Mouse (Mus musculus): ENCODE measurements around the gene Olfr351. TPM values are rescaled to one million over a fixed set of nuclear protein-coding genes. Genes with fewer than 3 reads are reported as not detected.

Gene Olfr351
- not detected in 2 replicates for total RNA-seq (2015)
- not detected in 2 replicates for total RNA-seq (2017)

DNA sequence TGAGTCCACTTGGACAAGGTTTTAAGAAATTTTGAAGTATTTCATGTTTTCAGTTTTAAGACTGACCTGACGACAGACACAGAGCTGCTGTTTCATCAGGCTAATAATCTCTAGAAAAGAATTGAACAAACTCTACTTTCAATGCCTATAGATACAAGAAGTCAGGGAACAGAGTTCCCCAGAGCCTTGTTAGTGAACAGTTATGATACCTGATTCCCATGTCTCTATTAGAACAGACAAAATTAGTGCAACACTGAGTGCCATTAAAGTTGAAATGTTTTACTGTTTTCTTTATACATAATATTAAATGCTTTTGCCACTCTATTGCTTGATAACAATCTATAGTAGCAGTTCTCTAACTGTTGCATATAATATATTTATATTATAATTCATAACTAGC lies at the start of gene Olfr351:
Olfr351 (minus strand) TSS at position 101 of the 400 bp plus-strand sequence.
- ATAC-seq (ENCODE audit: poor library complexity, severe bottlenecking), result no peak

DNA sequence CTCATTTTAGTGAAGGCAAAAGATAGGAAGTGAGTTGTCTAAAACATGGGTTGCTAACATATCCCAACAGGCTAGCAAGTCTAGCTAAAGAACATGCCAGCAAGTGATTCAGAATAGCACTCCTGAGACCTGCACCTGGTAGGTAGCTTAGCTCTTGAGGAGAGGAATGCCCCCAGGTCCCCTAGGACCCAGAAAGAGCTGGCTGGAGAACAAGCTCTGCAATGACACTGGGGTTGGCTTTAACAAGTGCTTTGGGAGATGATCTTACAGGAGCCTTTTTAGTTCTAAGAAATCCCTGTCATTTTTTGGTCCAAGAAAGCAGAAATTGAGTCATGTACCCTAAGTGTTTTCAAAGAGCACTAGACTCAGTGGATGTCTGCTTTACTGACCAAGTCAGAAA lies 42.9 kb upstream of the Olfr351 start, which contains the start of gene Olfr354:
Olfr354 (plus strand) TSS at position 301 of the 400 bp plus-strand sequence.
- ATAC-seq (ENCODE audit: poor library complexity, severe bottlenecking), result no peak

DNA sequence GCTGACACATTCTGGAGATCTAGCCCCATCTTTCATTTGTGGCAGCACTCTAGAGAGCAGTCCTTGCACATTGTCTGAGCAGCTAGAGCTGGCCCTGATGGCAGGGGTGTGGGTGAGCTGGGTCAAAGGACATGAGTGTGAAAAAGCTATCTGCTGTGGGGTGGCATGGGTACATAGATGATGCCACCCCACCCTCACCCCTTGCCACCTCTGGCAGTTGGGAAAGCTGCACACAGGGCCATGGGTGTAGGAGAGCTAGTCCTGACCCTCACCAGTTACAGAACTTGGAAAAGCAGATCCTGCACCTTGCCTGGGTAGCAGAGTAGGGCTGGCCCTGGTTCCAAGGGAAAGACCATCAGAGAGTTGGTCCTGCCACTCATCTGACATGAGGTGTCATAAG lies 34.7 kb upstream of the Olfr351 start:
- no peak for ATAC-seq (ENCODE audit: poor library complexity, severe bottlenecking)

DNA sequence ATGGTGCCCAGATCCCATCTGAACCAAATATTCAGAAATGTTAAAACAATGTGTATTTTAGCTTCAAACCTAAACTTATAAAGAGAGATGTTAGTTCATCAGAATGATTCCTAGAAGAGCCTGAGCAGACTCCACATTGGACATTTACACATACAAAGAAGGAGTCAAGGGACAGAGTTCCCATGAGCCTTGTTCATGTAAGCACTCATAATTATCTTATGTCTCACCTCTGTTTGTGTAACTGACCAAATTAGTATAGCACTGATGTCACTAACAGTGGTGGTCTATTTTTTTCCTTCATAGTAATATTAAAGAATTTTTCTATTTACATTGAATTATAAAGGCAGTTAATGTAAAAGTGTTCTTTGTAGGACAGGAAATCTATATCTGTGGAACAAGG lies 30.4 kb upstream of the Olfr351 start, which contains the start of gene Olfr353:
Olfr353 (minus strand) TSS at position 101 of the 400 bp plus-strand sequence.
- ATAC-seq (ENCODE audit: poor library complexity, severe bottlenecking), result no peak

DNA sequence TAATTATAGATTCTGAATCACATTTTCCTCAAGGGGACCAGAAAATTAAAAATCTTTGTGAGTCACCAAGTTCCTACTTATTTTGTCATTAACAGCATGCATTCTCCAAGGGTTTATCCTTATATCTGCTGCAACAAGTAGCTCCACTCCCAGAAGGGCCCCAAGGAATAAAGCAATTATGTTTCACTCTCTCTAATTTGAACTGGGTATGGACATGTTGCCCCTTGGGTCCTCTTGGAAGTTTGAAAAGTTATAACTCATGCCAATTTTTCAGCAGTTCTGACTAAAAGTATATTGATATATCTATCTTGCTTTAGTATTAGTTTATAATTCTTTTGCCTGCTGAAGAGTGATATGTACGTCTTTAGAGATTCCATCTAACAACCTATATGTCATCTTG lies 5.7 kb upstream of the Olfr351 start, which contains the start of gene Olfr352:
Olfr352 (plus strand) TSS at position 301 of the 400 bp plus-strand sequence.
- ATAC-seq (ENCODE audit: poor library complexity, severe bottlenecking), result no peak

DNA sequence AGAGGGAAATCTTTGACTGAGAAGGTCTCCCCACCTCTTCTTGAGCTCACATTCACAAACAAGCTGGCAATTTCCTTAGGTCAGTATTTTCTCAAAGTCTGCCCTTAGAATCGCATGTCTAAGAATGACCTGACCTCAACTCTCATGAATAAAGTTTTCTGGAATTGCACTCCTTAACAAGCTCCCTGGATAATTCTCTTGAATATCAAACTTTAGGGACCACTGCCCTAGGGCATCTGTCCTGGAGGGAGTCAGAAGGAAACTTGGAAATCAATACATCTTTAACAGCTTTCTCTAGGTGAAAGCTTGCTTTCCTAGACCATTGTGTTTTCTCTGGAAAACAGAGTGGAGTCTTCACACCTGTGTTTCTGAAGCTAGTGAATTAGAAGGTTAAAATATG lies 16.4 kb downstream of the Olfr351 start, which contains the start of gene Olfr350:
Olfr350 (plus strand) TSS at position 301 of the 400 bp plus-strand sequence.
- ATAC-seq (ENCODE audit: poor library complexity, severe bottlenecking), result no peak

DNA sequence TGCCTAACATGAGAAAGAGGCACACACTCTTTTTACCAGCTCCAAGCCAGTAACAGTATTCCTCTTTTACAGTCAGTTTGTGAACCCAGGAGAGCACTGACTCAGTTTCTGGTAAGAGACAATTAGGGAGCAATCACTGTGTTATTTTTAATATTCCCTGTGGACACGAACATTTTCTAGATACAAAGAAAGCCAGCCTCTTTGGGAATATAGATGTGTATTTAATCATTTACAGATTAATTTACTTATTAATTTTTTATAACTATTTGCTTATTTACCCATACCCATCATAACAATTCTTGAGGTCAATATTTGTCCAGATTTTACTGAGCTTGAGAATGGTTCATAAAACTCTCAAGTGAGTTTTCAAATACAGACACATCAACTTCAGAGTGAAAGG lies 45.5 kb downstream of the Olfr351 start, which contains the start of gene Olfr3:
Olfr3 (minus strand) TSS at position 101 of the 400 bp plus-strand sequence.
- ATAC-seq (ENCODE audit: poor library complexity, severe bottlenecking), result no peak

Other genes starting within 250 kb of the Olfr351 start
- gene Olfr345, start 222.6 kb downstream of the Olfr351 start, total RNA-seq (2015), result not detected in 2 replicates
- not detected in 2 replicates for gene Olfr345, start 222.6 kb downstream of the Olfr351 start, total RNA-seq (2017)
- gene Olfr346, start 176.9 kb downstream of the Olfr351 start, total RNA-seq (2015), result not detected in 2 replicates
- not detected in 2 replicates for gene Olfr346, start 176.9 kb downstream of the Olfr351 start, total RNA-seq (2017)
- not detected in 2 replicates for gene Olfr347, start 130.8 kb downstream of the Olfr351 start, total RNA-seq (2015)
- gene Olfr347, start 130.8 kb downstream of the Olfr351 start, total RNA-seq (2017), result not detected in 2 replicates
- gene Olfr348, start 78.4 kb downstream of the Olfr351 start, total RNA-seq (2015), result not detected in 2 replicates
- not detected in 2 replicates for gene Olfr348, start 78.4 kb downstream of the Olfr351 start, total RNA-seq (2017)
- not detected in 2 replicates for gene Olfr50, start 72.1 kb downstream of the Olfr351 start, total RNA-seq (2015)
- not detected in 2 replicates for gene Olfr50, start 72.1 kb downstream of the Olfr351 start, total RNA-seq (2017)
- gene Olfr3, start 45.6 kb downstream of the Olfr351 start, total RNA-seq (2015), result not detected in 2 replicates
- not detected in 2 replicates for gene Olfr3, start 45.6 kb downstream of the Olfr351 start, total RNA-seq (2017)
- gene Olfr350, start 16.4 kb downstream of the Olfr351 start, total RNA-seq (2015), result not detected in 2 replicates
- not detected in 2 replicates for gene Olfr350, start 16.4 kb downstream of the Olfr351 start, total RNA-seq (2017)
- gene Olfr352, start 5.8 kb upstream of the Olfr351 start, total RNA-seq (2015), result not detected in 2 replicates
- not detected in 2 replicates for gene Olfr352, start 5.8 kb upstream of the Olfr351 start, total RNA-seq (2017)
- gene Olfr353, start 30.3 kb upstream of the Olfr351 start, total RNA-seq (2015), result not detected in 2 replicates
- gene Olfr353, start 30.3 kb upstream of the Olfr351 start, total RNA-seq (2017), result not detected in 2 replicates
- gene Olfr354, start 43.0 kb upstream of the Olfr351 start, total RNA-seq (2015), result not detected in 2 replicates
- gene Olfr354, start 43.0 kb upstream of the Olfr351 start, total RNA-seq (2017), result not detected in 2 replicates
- not detected in 2 replicates for gene Olfr355, start 66.2 kb upstream of the Olfr351 start, total RNA-seq (2015)
- not detected in 2 replicates for gene Olfr355, start 66.2 kb upstream of the Olfr351 start, total RNA-seq (2017)
- not detected in 2 replicates for gene Olfr356, start 74.5 kb upstream of the Olfr351 start, total RNA-seq (2015)
- gene Olfr356, start 74.5 kb upstream of the Olfr351 start, total RNA-seq (2017), result not detected in 2 replicates
- not detected in 2 replicates for gene Olfr357, start 131.2 kb upstream of the Olfr351 start, total RNA-seq (2015)
- gene Olfr357, start 131.2 kb upstream of the Olfr351 start, total RNA-seq (2017), result not detected in 2 replicates
- not detected in 2 replicates for gene Olfr358, start 146.7 kb upstream of the Olfr351 start, total RNA-seq (2015)
- not detected in 2 replicates for gene Olfr358, start 146.7 kb upstream of the Olfr351 start, total RNA-seq (2017)
- gene Olfr360, start 203.1 kb upstream of the Olfr351 start, total RNA-seq (2015), result not detected in 2 replicates
- gene Olfr360, start 203.1 kb upstream of the Olfr351 start, total RNA-seq (2017), result not detected in 2 replicates
- not detected in 2 replicates for gene Olfr361, start 226.6 kb upstream of the Olfr351 start, total RNA-seq (2015)
- not detected in 2 replicates for gene Olfr361, start 226.6 kb upstream of the Olfr351 start, total RNA-seq (2017)

Measured in megakaryocyte, adult 5-6 weeks (primary cell).